Mouse (Mus musculus) large intestine, adult 2 months (tissue): ENCODE data around the gene Fbln7. TPM values are rescaled to one million over a fixed set of nuclear protein-coding genes. Genes with fewer than 3 reads are reported as not detected.

Experiments used
- DNase-seq: peaks from one replicate; pipeline ENCODE4 v3.0.0-alpha.2; 2012; ENCODE audit warnings: low read depth, low spot score
- WGBS: fragments of 180-500 bp; shearing (Covaris S2); methylation state at CpG from one replicate; pipeline ENCODE4 v1.1.7; 2018; 5-methylcytosine and 5-hydroxymethylcytosine counted together
- polyA plus RNA-seq: library from polyadenylated mRNA; depleted of rRNA; stranded (reverse); fragments of >200 nt; gene quantifications from 2 replicates; pipeline ENCODE4 v1.2.3, GENCODE M21; 2012

Fbln7 gene
- polyA plus RNA-seq, 1 experiment = 3.0 TPM

DNA sequence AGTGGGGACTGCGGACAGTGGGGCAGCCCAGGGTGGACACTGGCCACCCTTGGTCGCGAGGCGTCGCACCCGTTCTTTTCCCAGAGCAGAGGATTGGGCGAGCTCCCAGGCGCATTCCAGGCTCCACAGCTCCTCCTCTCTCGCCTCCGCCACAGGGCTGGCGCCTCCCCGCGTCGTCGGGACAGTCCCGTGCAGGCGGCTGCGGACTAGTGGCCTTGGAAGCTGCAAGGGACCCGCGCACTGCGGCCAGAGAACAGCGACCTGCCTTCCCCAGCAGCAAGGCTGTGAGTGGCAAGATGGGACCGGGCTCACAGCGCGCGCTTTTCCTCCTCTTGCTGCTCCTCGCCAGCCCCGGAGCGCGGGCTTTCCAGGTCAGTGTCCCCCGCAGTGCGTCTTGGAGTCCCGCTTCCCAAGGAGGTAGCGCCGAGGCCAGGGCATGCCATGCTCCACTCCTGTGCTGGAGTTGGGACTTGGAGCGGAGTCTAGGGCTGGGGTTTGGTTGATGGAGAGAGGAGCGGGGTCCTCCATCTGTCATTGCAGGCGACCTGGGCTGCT lies 1.1 kb downstream of the Fbln7 start:
- DNase-seq = no peak
- 2% methylated on average over 38 of the region's 38 CpGs for WGBS

- no peak for DNase-seq
Measured at GRCm38 (mm10) chr2:128865061-128865460, 2.3 kb downstream of the Fbln7 start.

GRCm38 (mm10) chr2:128871656-128872055 lies 8.9 kb downstream of the Fbln7 start:
- no peak for DNase-seq
- WGBS = 65% methylated on average over 8 of the region's 8 CpGs

More at GRCm38 (mm10) chr2:128865061-128865460, 2.3 kb downstream of the Fbln7 start:
- WGBS = 48% methylated on average over 3 of the region's 3 CpGs

DNA sequence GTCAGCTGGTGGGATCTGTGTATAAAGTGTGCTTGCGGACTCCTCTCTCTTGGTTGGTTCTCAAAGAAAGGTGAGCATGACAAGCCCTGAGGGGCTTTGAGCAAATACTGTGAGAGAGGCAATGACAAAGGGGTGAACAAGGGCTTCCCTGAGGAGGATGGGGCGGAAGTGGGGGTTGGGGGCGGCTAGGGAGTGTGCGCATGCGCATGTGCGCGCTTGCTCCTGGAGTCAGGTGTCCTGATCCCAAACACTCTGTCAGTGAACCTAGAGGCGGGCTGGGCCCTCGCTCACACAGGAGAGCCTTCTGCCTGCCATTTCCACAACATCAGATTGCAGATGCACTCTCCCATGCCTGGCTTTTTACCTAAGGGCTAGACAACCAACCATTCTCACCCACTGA lies 9.5 kb downstream of the Fbln7 start:
- no peak for DNase-seq
- WGBS = 95% methylated on average over 9 of the region's 9 CpGs

- DNase-seq = no peak
- 71% methylated on average over 8 of the region's 8 CpGs for WGBS
Measured at GRCm38 (mm10) chr2:128875526-128875925, 12.7 kb downstream of the Fbln7 start.

DNA sequence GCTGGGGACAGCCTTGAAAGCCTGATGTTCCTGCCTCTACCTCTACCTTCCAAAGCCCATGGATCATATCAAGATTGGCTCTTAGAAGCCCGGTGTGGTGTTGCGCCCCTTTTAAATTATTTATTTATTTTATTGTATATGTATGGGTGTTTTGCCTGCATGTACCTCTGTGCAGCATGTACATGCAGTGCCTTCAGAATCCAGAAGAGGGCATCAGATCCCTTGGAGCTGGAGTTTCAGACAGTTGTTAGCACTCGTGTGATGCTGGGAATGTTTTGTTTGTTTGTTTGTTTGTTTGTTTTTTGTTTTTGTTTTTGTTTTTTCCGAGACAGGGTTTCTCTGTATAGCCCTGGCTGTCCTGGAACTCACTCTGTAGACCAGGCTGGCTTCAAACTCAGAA lies 18.5 kb downstream of the Fbln7 start:
- no peak for DNase-seq
- WGBS = 57% methylated on average over 4 of the region's 4 CpGs

DNA sequence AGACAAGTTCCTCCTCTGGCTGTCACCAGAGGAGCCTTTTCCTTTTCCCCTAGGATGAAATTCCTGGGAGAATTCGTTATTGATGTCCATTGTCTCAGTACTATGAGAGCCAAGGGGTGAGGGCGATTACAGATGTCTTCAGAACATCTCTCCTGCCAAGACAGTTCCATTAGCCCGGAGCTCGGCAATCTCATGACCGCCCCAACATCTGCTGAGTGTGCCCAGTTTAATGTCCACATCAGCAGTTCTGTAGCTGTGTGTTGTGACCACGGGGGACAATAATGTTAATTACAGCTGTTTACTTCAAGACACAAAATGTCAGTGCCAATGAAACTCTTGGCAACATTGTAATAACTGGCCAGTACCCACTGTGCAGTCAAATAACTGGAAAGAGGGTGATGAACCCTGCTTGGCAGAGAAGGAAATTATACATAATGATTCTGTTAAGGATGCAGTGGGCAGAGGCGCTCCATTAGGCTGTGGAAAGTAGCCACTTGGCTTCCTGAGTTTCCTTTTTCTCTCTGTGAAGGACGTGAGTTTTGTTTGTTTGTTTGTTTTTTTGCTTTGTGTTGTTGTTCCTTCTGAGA lies 22.5 kb downstream of the Fbln7 start:
- no peak for DNase-seq

GRCm38 (mm10) chr2:128887866-128888550 lies 25.2 kb downstream of the Fbln7 start:
- 55% methylated on average over 6 of the region's 6 CpGs for WGBS
- no peak for DNase-seq

More for the DNA sequence above, 22.5 kb downstream of the Fbln7 start:
- 83% methylated on average over 8 of the region's 8 CpGs for WGBS

- 97% methylated on average over 4 of the region's 4 CpGs for WGBS
- no peak for DNase-seq
Measured at GRCm38 (mm10) chr2:128890661-128891335, 28.0 kb downstream of the Fbln7 start.

DNA sequence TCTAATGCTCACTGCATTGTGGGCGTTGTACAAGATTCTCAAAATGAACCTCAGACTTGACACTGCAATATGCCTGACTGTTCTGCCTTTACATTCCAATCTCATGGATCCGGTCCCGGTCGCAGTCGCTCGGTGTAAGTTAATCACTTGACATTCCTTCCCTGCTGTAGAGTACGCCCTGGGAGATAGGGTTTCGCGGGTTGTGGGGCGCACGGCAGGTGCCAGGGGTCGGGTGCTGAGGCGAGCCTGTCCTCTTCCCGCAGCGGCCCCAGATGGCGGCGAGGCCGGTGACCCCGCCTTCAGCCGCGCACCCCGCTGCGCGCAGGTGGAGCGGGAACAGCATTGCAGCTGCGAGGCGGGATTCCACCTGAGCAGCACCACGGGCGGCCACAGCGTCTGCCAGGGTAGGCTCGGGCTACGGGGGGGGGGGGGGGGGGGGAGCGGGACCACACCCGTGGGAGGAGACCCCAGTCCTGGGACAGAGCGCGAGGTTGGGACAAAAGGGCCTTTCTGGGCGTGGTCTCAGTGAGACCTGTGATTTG lies 29.5 kb downstream of the Fbln7 start:
- 8% methylated on average over 37 of the region's 37 CpGs for WGBS
- DNase-seq = no peak

DNA sequence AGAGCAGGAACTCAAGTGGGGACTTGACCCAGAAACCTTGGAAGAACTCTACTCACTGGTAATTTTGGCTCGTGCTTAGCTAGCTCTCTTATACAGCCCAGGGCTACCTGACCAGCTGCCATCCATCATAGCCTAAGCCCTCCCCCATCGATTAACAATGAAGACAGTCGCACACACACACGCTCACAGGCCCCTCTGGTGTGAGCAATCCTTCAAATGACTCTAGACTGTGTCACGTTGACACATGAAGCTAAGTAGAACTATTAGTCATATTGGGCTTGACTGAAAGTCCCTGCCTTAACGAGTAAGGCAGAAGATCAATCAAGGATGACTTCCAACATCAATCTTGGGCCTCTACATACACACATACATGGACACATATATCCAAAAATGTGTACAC lies 40.1 kb downstream of the Fbln7 start:
- DNase-seq = no peak

DNA sequence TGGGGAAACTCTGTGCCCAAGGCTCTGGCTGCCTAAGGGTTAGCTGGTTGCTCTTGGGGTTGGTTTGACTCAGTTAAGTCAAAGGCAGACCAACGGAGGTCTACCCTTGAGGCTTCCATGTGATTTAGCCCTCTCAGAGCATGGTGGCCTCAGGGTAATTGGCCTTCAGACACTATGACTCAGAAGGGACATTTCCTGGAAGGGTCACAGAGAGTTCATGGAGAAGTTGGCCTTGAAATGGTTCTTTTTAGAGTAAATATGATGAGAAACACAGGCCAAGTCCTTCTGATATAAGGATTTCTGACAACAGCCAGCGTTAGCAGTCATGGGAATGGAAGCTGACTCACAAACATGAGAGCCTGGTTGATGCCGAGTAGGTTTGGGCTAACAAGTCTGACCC lies 40.9 kb downstream of the Fbln7 start:
- 64% methylated on average over 3 of the region's 3 CpGs for WGBS
- DNase-seq = no peak

More for the DNA sequence above, 40.1 kb downstream of the Fbln7 start:
- 78% methylated on average over 6 of the region's 6 CpGs for WGBS

DNA sequence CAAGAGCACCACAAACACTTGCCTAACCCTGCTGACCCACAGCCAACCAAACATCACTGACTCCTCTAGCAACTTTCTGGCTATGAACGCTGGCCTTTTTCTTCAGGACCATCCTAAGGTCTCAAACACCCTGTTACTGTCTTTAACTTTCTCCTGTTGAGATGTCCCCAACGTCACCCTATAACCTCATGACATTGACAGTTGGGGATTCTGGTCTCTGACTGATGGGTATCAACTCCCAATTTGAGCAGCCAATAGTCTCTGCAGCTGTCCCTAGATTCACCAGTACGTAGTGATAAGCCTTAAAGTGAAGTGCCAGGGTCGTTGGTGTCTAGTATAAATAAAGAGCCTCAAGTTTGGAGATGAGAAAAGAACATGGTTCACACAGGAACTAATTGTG lies 52.2 kb downstream of the Fbln7 start:
- WGBS = 77% methylated on average over 4 of the region's 4 CpGs

DNA sequence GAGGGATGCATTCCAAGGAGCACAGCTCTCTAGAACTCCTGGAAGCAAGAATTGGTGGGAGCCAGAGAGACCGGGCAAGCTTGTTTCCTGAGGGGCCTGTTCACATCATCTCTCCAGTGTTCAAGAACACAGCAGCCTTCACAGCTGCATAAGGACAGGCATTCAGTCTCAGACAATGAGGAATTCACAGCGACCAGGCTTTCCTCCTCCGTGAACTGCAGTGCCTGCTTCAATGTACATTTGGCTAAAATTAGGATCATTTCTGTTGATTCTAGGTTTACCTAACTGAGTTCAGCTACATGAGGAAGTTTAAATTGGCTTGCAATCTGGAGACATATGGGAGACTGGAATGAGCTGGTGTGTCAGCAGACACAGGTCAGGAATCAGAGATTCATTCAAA lies 53.7 kb downstream of the Fbln7 start:
- DNase-seq = no peak
- WGBS = 59% methylated on average over 3 of the region's 3 CpGs

More for the DNA sequence above, 52.2 kb downstream of the Fbln7 start:
- no peak for DNase-seq

DNA sequence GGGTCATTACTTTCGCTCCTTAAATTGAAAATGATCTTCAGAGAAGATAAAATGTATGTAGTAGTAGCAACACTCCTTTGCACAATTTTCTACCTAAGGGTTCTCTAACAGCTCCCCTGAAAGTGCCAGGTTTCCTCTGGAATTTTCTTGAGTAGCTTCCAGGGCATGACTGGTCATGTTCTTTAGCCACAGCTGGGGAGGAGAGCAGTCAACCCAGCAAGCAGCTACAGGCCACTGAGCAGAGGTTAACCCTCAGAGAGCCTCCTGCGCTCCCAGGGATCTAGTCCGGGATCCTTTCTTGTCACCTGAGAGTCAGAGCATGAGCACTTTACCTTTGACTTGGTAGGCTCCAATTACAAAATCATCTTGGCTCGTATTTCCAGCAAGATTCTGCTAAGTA lies 62.0 kb downstream of the Fbln7 start:
- 94% methylated on average over 4 of the region's 4 CpGs for WGBS
- no peak for DNase-seq

- DNase-seq = no peak
- WGBS = 72% methylated on average over 3 of the region's 3 CpGs
Measured at GRCm38 (mm10) chr2:128928446-128928845, 65.7 kb downstream of the Fbln7 start.

DNA sequence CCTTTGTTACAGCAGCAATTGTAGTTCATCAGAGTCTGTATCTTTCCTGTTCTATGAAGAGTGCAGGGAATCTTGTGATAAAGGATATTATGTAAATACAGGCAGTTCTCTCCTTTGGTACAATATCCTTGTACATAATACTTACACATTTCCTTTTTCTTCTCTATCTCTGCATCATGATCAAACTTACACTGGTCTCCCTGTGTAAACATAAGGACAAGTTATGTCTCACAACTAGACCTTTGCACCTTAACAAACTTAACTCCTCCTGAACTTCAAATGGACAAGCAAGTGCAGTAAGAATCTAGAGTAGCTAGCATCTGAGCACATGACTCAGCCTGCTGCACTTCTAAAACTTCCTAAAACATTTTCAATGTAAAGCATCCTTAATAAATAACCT lies 67.9 kb downstream of the Fbln7 start:
- no peak for DNase-seq

- DNase-seq = no peak
- WGBS = 68% methylated on average over 3 of the region's 3 CpGs
Measured at GRCm38 (mm10) chr2:128936256-128936655, 73.5 kb downstream of the Fbln7 start.

DNA sequence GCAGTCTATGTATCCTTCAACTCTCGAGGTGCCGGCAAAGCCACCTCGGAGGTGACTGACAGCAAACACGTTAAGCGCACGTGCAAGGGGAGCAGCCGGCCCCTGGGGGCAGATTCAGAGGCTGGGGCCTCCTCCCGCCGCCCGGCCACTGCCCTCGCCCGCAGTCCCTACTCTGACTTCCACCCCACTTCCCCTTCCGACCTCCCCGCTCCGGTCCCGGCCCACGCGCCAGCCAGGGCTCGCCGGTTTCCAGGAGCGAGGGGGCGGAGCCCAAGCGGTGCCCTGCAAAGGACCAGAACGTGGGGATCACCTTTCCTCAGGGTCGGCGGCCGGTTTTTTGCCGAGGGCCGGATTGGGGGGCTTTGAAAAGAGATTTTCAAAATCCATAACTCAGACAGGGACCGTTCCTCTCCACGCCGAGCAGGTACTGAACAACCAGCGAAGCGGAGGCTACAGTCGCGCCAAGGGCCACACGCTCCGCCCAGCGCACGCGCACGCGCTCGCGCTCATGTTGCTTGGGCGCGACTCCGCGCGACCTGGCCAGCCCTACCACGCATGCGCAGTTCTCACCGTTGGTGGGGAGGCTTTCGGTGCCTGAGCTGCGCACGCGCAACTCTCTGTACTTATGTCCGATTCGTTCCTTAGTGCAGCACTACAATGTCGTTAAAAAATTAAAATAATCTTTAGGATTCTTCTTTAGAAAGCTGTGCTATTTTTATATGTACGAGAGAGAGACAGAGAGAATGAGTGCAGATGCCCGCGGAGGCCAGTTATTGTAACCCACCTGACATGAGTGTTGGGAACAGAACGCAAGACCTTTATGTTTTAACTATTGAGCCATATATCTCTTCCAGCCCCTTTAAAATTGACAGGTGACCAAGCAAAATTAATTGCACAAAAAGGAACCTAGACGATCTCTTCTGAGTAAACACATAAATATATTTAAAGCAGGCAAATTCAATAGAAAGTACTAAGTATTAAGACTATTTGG lies 81.1 kb downstream of the Fbln7 start, which contains the start of gene Zc3h8:
Gene Zc3h8, minus strand, starts transcription at position 540 of the 991 bp plus-strand sequence.
- peak; percentile 87 for DNase-seq
- under 1% methylated on average over 65 of the region's 65 CpGs for WGBS
